26 mouse cellular contexts compared by ENCODE assay signal in genomic region chr6:86543869-86544268, GRCm38 (mm10).
"Had no signal": no experiment of that assay in that cellular context is flagged by ENCODE, and none has a peak within 500 bp of the region (broad histone marks: within the 10 kb centered on the region; RNA-seq: fewer than 3 reads in every experiment).

No protein-coding gene starts in this region.

- H3K4me3 ChIP-seq: gastrocnemius, adult 2 months; heart, embryonic 13.5 days; heart, embryonic 15.5 days; hindbrain, embryonic 13.5 days; hindbrain, embryonic 15.5 days; kidney, embryonic 15.5 days; left cerebral cortex, adult 2 months; limb, embryonic 10.5 days; limb, embryonic 12.5 days; liver, embryonic 13.5 days; liver, embryonic 15.5 days had no signal

- H3K27ac ChIP-seq: gastrocnemius, adult 2 months; heart, embryonic 13.5 days; heart, embryonic 15.5 days; hindbrain, embryonic 13.5 days; hindbrain, embryonic 15.5 days; hindbrain, postnatal 0 days; kidney, embryonic 15.5 days; kidney, postnatal 0 days; left cerebral cortex, adult 2 months; limb, embryonic 10.5 days; limb, embryonic 12.5 days; liver, embryonic 13.5 days; liver, embryonic 15.5 days had no signal

- ATAC-seq: hindbrain, postnatal 0 days; intestine, embryonic 16.5 days had no signal

- H3K27me3 ChIP-seq: heart, embryonic 13.5 days; heart, embryonic 15.5 days; hindbrain, embryonic 13.5 days; hindbrain, embryonic 15.5 days; kidney, embryonic 15.5 days; limb, embryonic 12.5 days; liver, embryonic 13.5 days; liver, embryonic 15.5 days had no signal

- H3K4me2 ChIP-seq: heart, embryonic 11.5 days; heart, embryonic 13.5 days; heart, embryonic 15.5 days; hindbrain, embryonic 13.5 days; hindbrain, embryonic 15.5 days; kidney, embryonic 15.5 days; limb, embryonic 12.5 days; liver, embryonic 13.5 days; liver, embryonic 15.5 days had no signal

- DNase-seq: gastrocnemius, adult 2 months; gastrocnemius, postnatal 10 days; gastrocnemius, postnatal 25 days; heart, adult 18-20 months; heart, postnatal 14 days; heart, postnatal 36 days; kidney, adult 11 months; kidney, adult 2 months; kidney, adult 9 months; kidney, postnatal 14 days; kidney, postnatal 4 days; liver; liver, embryonic 13.5 days had no signal

- H3K4me1 ChIP-seq: heart, embryonic 15.5 days; hindbrain, embryonic 13.5 days; hindbrain, embryonic 15.5 days; limb, embryonic 10.5 days; limb, embryonic 12.5 days had no signal

- H3K9me3 ChIP-seq: heart, embryonic 13.5 days; heart, embryonic 15.5 days; hindbrain, embryonic 13.5 days; hindbrain, embryonic 15.5 days; kidney, embryonic 15.5 days; limb, embryonic 10.5 days; limb, embryonic 12.5 days; liver, embryonic 13.5 days; liver, embryonic 15.5 days had no signal

- H3K9ac ChIP-seq: heart, embryonic 13.5 days; heart, embryonic 15.5 days; hindbrain, embryonic 13.5 days; hindbrain, embryonic 15.5 days; kidney, embryonic 15.5 days; limb, embryonic 12.5 days; liver, embryonic 13.5 days; liver, embryonic 15.5 days had no signal
